Mouse (Mus musculus): Measurements from ENCODE around the gene Col26a1. TPM values are rescaled to one million over a fixed set of nuclear protein-coding genes. Genes with fewer than 3 reads are reported as not detected.

Col26a1 gene
- polyA plus RNA-seq, 1 experiment = 1.00 TPM

- no peaks in the 10 kb centered on the region for H3K79me2 ChIP-seq (ENCODE audit: control insufficient read depth, insufficient read depth)
- no peak for TF ChIP-seq POLR2A (IDR thresholded peaks at IDR 0.05; ENCODE audit: insufficient read length, low read depth)
- peak; percentile 20 for TF ChIP-seq TCF12 (IDR thresholded peaks at IDR 0.05; ENCODE audit: insufficient read depth, poor library complexity, severe bottlenecking)
- no peak for TF ChIP-seq POLR2AphosphoS2 (IDR thresholded peaks at IDR 0.05; ENCODE audit: insufficient read length, low read depth)
- no peak for TF ChIP-seq SRF (IDR thresholded peaks at IDR 0.05; ENCODE audit: control insufficient read depth, insufficient read length, low read depth)
- no peak for TF ChIP-seq TCF3 (IDR thresholded peaks at IDR 0.05; ENCODE audit: insufficient read length, low read depth)
- TF ChIP-seq E2F4 (IDR thresholded peaks at IDR 0.05; ENCODE audit: insufficient read depth) = no peak
- TF ChIP-seq USF1 (IDR thresholded peaks at IDR 0.05; ENCODE audit: low read depth) = peak; percentile 66
- peak; percentile 87 to 96 (median 94) for TF ChIP-seq MYOD1 (IDR thresholded peaks at IDR 0.05; ENCODE audit: control insufficient read depth in 1 of 3, insufficient read length in 2 of 3, low read depth in 2 of 3)
- peak; percentile 27 to 79 (median 62) for TF ChIP-seq MYOG (IDR thresholded peaks at IDR 0.05; ENCODE audit: control insufficient read depth in 1 of 3, insufficient read depth in 1 of 3, insufficient read length in 2 of 3, low read depth in 2 of 3)
- TF ChIP-seq MAX (IDR thresholded peaks at IDR 0.05; ENCODE audit: low read depth) = peak; percentile 14
- TF ChIP-seq REST (IDR thresholded peaks at IDR 0.05; ENCODE audit: insufficient read depth, insufficient read length) = no peak
- no peak for TF ChIP-seq CEBPB (IDR thresholded peaks at IDR 0.05; ENCODE audit: insufficient read depth, poor library complexity, severe bottlenecking)
Observed at GRCm38 (mm10) chr5:136872417-136872816, 10.6 kb downstream of the Col26a1 start.

GRCm38 (mm10) chr5:136869451-136870114 lies 13.4 kb downstream of the Col26a1 start:
- Histone ChIP-seq H3K27me3 (ENCODE audit: control insufficient read depth, insufficient read depth, insufficient read length) (no peaks in the 10 kb centered on the region), H3ac (ENCODE audit: control insufficient read depth, insufficient read length) (no peak overlapping the region), H3K4me3 (no peak overlapping the region), H3K79me2 (ENCODE audit: control insufficient read depth, insufficient read depth) (no peaks in the 10 kb centered on the region), H3K4me2 (ENCODE audit: low read depth) (peak overlapping the region; percentile 60), H3K36me3 (ENCODE audit: control insufficient read depth, insufficient read depth) (no peaks in the 10 kb centered on the region)
- TF ChIP-seq USF1 (IDR thresholded peaks at IDR 0.05; ENCODE audit: low read depth) (no peak), POLR2A (IDR thresholded peaks at IDR 0.05; ENCODE audit: insufficient read length, low read depth) (no peak), POLR2AphosphoS2 (IDR thresholded peaks at IDR 0.05; ENCODE audit: insufficient read length, low read depth) (no peak), TCF12 (IDR thresholded peaks at IDR 0.05; ENCODE audit: insufficient read depth, poor library complexity, severe bottlenecking) (peak; percentile 87), MYOD1 (IDR thresholded peaks at IDR 0.05; ENCODE audit: control insufficient read depth in 1 of 3, insufficient read length in 2 of 3, low read depth in 2 of 3) (peak; percentile 84 to 91 (median 87)), TCF3 (IDR thresholded peaks at IDR 0.05; ENCODE audit: insufficient read length, low read depth) (peak; percentile 59), CEBPB (IDR thresholded peaks at IDR 0.05; ENCODE audit: insufficient read depth, poor library complexity, severe bottlenecking) (no peak), REST (IDR thresholded peaks at IDR 0.05; ENCODE audit: insufficient read depth, insufficient read length) (no peak), MYOG (IDR thresholded peaks at IDR 0.05; ENCODE audit: control insufficient read depth in 1 of 3, insufficient read depth in 1 of 3, insufficient read length in 2 of 3, low read depth in 2 of 3) (peak; percentile 70 to 95 (median 93))

More at GRCm38 (mm10) chr5:136872417-136872816, 10.6 kb downstream of the Col26a1 start:
- H3K36me3 ChIP-seq (ENCODE audit: control insufficient read depth, insufficient read depth) = no peaks in the 10 kb centered on the region
- no peak overlapping the region for H3K4me3 ChIP-seq
- H3K27me3 ChIP-seq (ENCODE audit: control insufficient read depth, insufficient read depth, insufficient read length) = no peaks in the 10 kb centered on the region
- H3K4me2 ChIP-seq (ENCODE audit: low read depth) = peak overlapping the region; percentile 32
- no peak overlapping the region for H3ac ChIP-seq (ENCODE audit: control insufficient read depth, insufficient read length)

GRCm38 (mm10) chr5:136867706-136868105 lies 15.3 kb downstream of the Col26a1 start:
- no peaks in the 10 kb centered on the region for H3K79me2 ChIP-seq (ENCODE audit: control insufficient read depth, insufficient read depth)
- H3K4me3 ChIP-seq = no peak overlapping the region
- no peaks in the 10 kb centered on the region for H3K27me3 ChIP-seq (ENCODE audit: control insufficient read depth, insufficient read depth, insufficient read length)
- TF ChIP-seq MYOG (IDR thresholded peaks at IDR 0.05; ENCODE audit: control insufficient read depth in 1 of 3, insufficient read depth in 1 of 3, insufficient read length in 2 of 3, low read depth in 2 of 3) (no peak), POLR2A (IDR thresholded peaks at IDR 0.05; ENCODE audit: insufficient read length, low read depth) (no peak), TCF3 (IDR thresholded peaks at IDR 0.05; ENCODE audit: insufficient read length, low read depth) (no peak), E2F4 (IDR thresholded peaks at IDR 0.05; ENCODE audit: insufficient read depth) (no peak)
- H3ac ChIP-seq (ENCODE audit: control insufficient read depth, insufficient read length) = no peak overlapping the region
- no peaks in the 10 kb centered on the region for H3K36me3 ChIP-seq (ENCODE audit: control insufficient read depth, insufficient read depth)
- H3K4me2 ChIP-seq (ENCODE audit: low read depth) = no peak overlapping the region

- H3K4me2 ChIP-seq (ENCODE audit: low read depth) = no peak overlapping the region
- no peak overlapping the region for H3ac ChIP-seq (ENCODE audit: control insufficient read depth, insufficient read length)
- H3K36me3 ChIP-seq (ENCODE audit: control insufficient read depth, insufficient read depth) = no peaks in the 10 kb centered on the region
- no peak overlapping the region for H3K4me3 ChIP-seq
- TF ChIP-seq TCF12 (IDR thresholded peaks at IDR 0.05; ENCODE audit: insufficient read depth, poor library complexity, severe bottlenecking) (no peak), MYOD1 (IDR thresholded peaks at IDR 0.05; ENCODE audit: control insufficient read depth in 1 of 3, insufficient read length in 2 of 3, low read depth in 2 of 3) (no peak), POLR2AphosphoS2 (IDR thresholded peaks at IDR 0.05; ENCODE audit: insufficient read length, low read depth) (no peak), CEBPB (IDR thresholded peaks at IDR 0.05; ENCODE audit: insufficient read depth, poor library complexity, severe bottlenecking) (no peak), POLR2A (IDR thresholded peaks at IDR 0.05; ENCODE audit: insufficient read length, low read depth) (no peak), MYOG (IDR thresholded peaks at IDR 0.05; ENCODE audit: control insufficient read depth in 1 of 3, insufficient read depth in 1 of 3, insufficient read length in 2 of 3, low read depth in 2 of 3) (no peak), TCF3 (IDR thresholded peaks at IDR 0.05; ENCODE audit: insufficient read length, low read depth) (no peak), SRF (IDR thresholded peaks at IDR 0.05; ENCODE audit: control insufficient read depth, insufficient read length, low read depth) (no peak), USF1 (IDR thresholded peaks at IDR 0.05; ENCODE audit: low read depth) (no peak), REST (IDR thresholded peaks at IDR 0.05; ENCODE audit: insufficient read depth, insufficient read length) (no peak), MAX (IDR thresholded peaks at IDR 0.05; ENCODE audit: low read depth) (no peak), E2F4 (IDR thresholded peaks at IDR 0.05; ENCODE audit: insufficient read depth) (no peak)
- no peaks in the 10 kb centered on the region for H3K27me3 ChIP-seq (ENCODE audit: control insufficient read depth, insufficient read depth, insufficient read length)
- H3K79me2 ChIP-seq (ENCODE audit: control insufficient read depth, insufficient read depth) = no peaks in the 10 kb centered on the region
Observed at GRCm38 (mm10) chr5:136863961-136864674, 18.9 kb downstream of the Col26a1 start.

Measured in myocyte (in vitro differentiated cells).